Mouse (Mus musculus): ENCODE measurements around the gene 1700001K19Rik. TPM values are rescaled to one million over a fixed set of nuclear protein-coding genes. Genes with fewer than 3 reads are reported as not detected.
"Not testable (repeated sequence)": the region's sequence is repeated elsewhere in the genome, so short reads cannot be mapped to it uniquely, and the experiment has no call there.

1700001K19Rik gene
- not detected in 2 replicates for polyA plus RNA-seq (2015; fragmentation: Nextera tagmentation; extraction: Ambion mirVana)

- Histone ChIP-seq H3K27me3 (no peaks in the 10 kb centered on the region), H3K9ac (no peak within 1 kb of the TSS), H3K9me3 (no peaks in the 10 kb centered on the region), H3K4me3 (no peak within 1 kb of the TSS), H3K27ac (no peak within 1 kb of the TSS), H3K4me2 (no peak within 1 kb of the TSS), H3K4me1 (peaks cover 4% of the 10 kb centered on the region; the same call in 1 of the 2 replicates), H3K36me3 (0 out of 2 replicates have a peak, but pooled peaks cover 3% of the 10 kb centered on the region)
- ATAC-seq (ENCODE audit: insufficient number of reproducible peaks, insufficient read depth, low FRiP score, low TSS enrichment, low read depth), result no peak
- 74% methylated on average over 9 of the region's 9 CpGs for WGBS
These were observed at the start of gene 1700001K19Rik for GRCm38 (mm10) chr12:110682561-110683299. Gene 1700001K19Rik (minus strand): TSS chr12:110682619.

DNA sequence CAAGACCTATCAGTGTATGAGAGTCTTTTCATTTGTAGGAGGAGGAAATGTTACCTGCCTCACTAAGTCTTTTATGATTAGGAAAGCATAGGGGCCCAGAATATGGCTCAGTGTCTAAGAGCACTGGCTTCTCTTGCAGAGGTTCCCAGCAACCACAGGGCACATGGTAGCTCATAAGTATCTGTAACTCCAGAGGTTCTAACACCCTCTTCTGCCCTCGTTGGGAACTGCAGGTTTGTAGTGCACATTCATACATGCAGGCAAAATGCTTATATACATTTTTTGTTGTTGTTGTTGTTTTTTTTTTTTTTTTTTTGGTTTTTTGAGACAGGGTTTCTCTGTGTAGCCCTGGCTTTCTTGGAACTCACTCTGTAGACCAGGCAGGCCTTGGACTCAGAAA lies 44.0 kb upstream of the 1700001K19Rik start:
- Histone ChIP-seq H3K27ac (no peak overlapping the region), H3K27me3 (no peaks in the 10 kb centered on the region), H3K9ac (no peak overlapping the region), H3K4me1 (no peaks in the 10 kb centered on the region), H3K4me3 (no peak overlapping the region), H3K9me3 (no peaks in the 10 kb centered on the region), H3K36me3 (no peaks in the 10 kb centered on the region), H3K4me2 (no peak overlapping the region)
- no peak for ATAC-seq (ENCODE audit: insufficient number of reproducible peaks, insufficient read depth, low FRiP score, low TSS enrichment, low read depth)
- WGBS, result 50% methylated on average over 1 of the region's 1 CpGs

GRCm38 (mm10) chr12:110725489-110725888 lies 43.1 kb upstream of the 1700001K19Rik start:
- no peak overlapping the region for H3K9ac ChIP-seq
- WGBS, result 84% methylated on average over 5 of the region's 5 CpGs
- H3K4me1 ChIP-seq, result no peaks in the 10 kb centered on the region
- peaks cover under 1% of the 10 kb centered on the region; the same call in 1 of the 2 replicates for H3K27me3 ChIP-seq
- no peaks in the 10 kb centered on the region for H3K36me3 ChIP-seq
- H3K9me3 ChIP-seq, result no peaks in the 10 kb centered on the region
- no peak overlapping the region for H3K4me3 ChIP-seq
- H3K4me2 ChIP-seq, result no peak overlapping the region
- H3K27ac ChIP-seq, result no peak overlapping the region
- no peak for ATAC-seq (ENCODE audit: insufficient number of reproducible peaks, insufficient read depth, low FRiP score, low TSS enrichment, low read depth)

DNA sequence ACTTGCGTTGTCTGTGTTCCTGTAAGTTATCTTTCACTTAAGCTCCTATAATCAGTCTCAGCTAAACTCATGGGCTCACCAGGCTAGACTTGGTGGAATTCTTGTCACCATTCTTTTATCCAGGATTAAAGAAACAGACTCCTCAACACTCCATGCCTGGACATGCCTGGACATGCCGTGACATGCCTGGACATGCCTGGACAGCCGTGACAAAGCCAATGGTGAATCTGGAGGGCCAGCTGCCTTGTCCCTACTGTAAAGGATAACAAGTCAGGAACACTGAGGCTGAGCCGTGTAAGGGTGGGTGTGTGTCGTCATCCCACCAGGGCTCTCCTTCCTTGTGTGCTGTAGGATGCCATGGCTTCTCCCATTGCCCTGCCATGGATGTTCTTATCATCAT lies 42.6 kb upstream of the 1700001K19Rik start:
- no peak overlapping the region for H3K9ac ChIP-seq
- H3K4me1 ChIP-seq, result no peaks in the 10 kb centered on the region
- no peaks in the 10 kb centered on the region for H3K9me3 ChIP-seq
- H3K27me3 ChIP-seq, result peaks cover 5% of the 10 kb centered on the region; the same call in 1 of the 2 replicates
- no peak overlapping the region for H3K27ac ChIP-seq
- H3K4me2 ChIP-seq, result no peak overlapping the region
- H3K4me3 ChIP-seq, result no peak overlapping the region
- ATAC-seq (ENCODE audit: insufficient number of reproducible peaks, insufficient read depth, low FRiP score, low TSS enrichment, low read depth), result no peak
- 89% methylated on average over 5 of the region's 5 CpGs for WGBS
- no peaks in the 10 kb centered on the region for H3K36me3 ChIP-seq

GRCm38 (mm10) chr12:110716004-110716403 lies 33.6 kb upstream of the 1700001K19Rik start:
- no peak overlapping the region for H3K9ac ChIP-seq
- H3K9me3 ChIP-seq, result no peaks in the 10 kb centered on the region
- peaks cover 13% of the 10 kb centered on the region for H3K27me3 ChIP-seq
- no peak overlapping the region for H3K4me2 ChIP-seq
- H3K27ac ChIP-seq, result no peak overlapping the region
- no peaks in the 10 kb centered on the region for H3K36me3 ChIP-seq
- no peak for ATAC-seq (ENCODE audit: insufficient number of reproducible peaks, insufficient read depth, low FRiP score, low TSS enrichment, low read depth)
- WGBS, result 5% methylated on average over 5 of the region's 5 CpGs
- no peak overlapping the region for H3K4me3 ChIP-seq
- H3K4me1 ChIP-seq, result no peaks in the 10 kb centered on the region

DNA sequence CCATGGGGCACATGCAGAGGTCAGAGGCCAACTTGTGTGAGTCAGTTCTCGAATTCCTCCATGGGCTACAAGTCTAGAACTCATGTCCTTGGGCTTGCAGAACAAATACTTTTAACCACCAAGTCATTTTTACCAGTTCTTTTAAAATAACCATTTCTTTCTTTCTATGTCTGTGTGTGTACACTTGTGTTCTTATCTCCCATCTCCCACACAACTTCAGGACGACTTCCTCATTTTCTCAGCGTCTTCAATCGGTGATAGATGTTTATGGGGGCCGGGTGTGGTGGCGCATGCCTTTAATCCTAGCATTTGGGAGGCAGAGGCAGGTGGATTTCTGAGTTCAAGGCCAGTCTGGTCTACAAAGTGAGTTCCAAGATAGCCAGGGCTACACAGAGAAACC lies 31.8 kb upstream of the 1700001K19Rik start:
- Histone ChIP-seq H3K9me3 (no peaks in the 10 kb centered on the region), H3K27me3 (peaks cover 5% of the 10 kb centered on the region), H3K4me3 (no peak overlapping the region), H3K27ac (no peak overlapping the region), H3K36me3 (no peaks in the 10 kb centered on the region), H3K9ac (no peak overlapping the region), H3K4me1 (no peaks in the 10 kb centered on the region), H3K4me2 (no peak overlapping the region)
- ATAC-seq (ENCODE audit: insufficient number of reproducible peaks, insufficient read depth, low FRiP score, low TSS enrichment, low read depth), result no peak
- 89% methylated on average over 6 of the region's 6 CpGs for WGBS

DNA sequence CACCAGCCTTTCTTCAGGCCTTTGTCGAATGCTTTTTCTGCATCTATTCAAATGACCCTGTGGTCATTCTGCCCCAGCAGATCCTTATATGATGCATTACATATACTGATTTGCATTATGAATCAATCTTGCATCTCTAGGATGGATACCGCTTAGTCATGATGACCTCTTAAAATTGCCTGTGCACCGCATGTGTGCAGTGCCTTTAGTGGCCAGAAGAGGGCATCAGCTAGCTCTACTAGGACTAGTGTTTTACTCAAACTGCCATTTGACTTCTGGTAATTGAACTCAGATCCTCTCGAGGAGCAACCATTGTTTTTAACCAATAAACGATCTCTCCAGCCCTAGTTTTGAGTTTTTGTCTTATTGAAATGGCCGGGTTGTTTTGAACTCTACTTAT lies 31.4 kb upstream of the 1700001K19Rik start:
- no peak overlapping the region for H3K4me3 ChIP-seq
- no peak overlapping the region for H3K9ac ChIP-seq
- no peaks in the 10 kb centered on the region for H3K4me1 ChIP-seq
- no peak overlapping the region for H3K4me2 ChIP-seq
- WGBS, result 91% methylated on average over 6 of the region's 6 CpGs
- H3K27me3 ChIP-seq, result peaks cover 1% of the 10 kb centered on the region; the same call in 1 of the 2 replicates
- H3K9me3 ChIP-seq, result no peaks in the 10 kb centered on the region
- no peak for ATAC-seq (ENCODE audit: insufficient number of reproducible peaks, insufficient read depth, low FRiP score, low TSS enrichment, low read depth)
- no peak overlapping the region for H3K27ac ChIP-seq
- no peaks in the 10 kb centered on the region for H3K36me3 ChIP-seq

GRCm38 (mm10) chr12:110711270-110711669 lies 28.9 kb upstream of the 1700001K19Rik start:
- Histone ChIP-seq H3K27me3 (no peaks in the 10 kb centered on the region), H3K9ac (no peak overlapping the region), H3K27ac (no peak overlapping the region), H3K4me3 (no peak overlapping the region), H3K36me3 (no peaks in the 10 kb centered on the region), H3K9me3 (no peaks in the 10 kb centered on the region), H3K4me2 (no peak overlapping the region), H3K4me1 (peaks cover 8% of the 10 kb centered on the region)
- ATAC-seq (ENCODE audit: insufficient number of reproducible peaks, insufficient read depth, low FRiP score, low TSS enrichment, low read depth), result no peak
- WGBS, result 58% methylated on average over 5 of the region's 5 CpGs

- no peak overlapping the region for H3K9ac ChIP-seq
- no peaks in the 10 kb centered on the region for H3K27me3 ChIP-seq
- 76% methylated on average over 7 of the region's 7 CpGs for WGBS
These were observed 25.0 kb upstream of the 1700001K19Rik start for GRCm38 (mm10) chr12:110707451-110707850.

GRCm38 (mm10) chr12:110706337-110707231 lies 24.2 kb upstream of the 1700001K19Rik start:
- H3K36me3 ChIP-seq, result no peaks in the 10 kb centered on the region
- H3K4me3 ChIP-seq, result peak overlapping the region; percentile 40
- H3K9ac ChIP-seq, result peak overlapping the region; percentile 61
- no peaks in the 10 kb centered on the region for H3K9me3 ChIP-seq
- ATAC-seq (ENCODE audit: insufficient number of reproducible peaks, insufficient read depth, low FRiP score, low TSS enrichment, low read depth), result no peak; the same call in 1 of the 2 replicates
- peaks cover 22% of the 10 kb centered on the region for H3K4me1 ChIP-seq
- H3K4me2 ChIP-seq, result peak overlapping the region; percentile 67
- no peaks in the 10 kb centered on the region for H3K27me3 ChIP-seq
- under 1% methylated on average over 27 of the region's 27 CpGs for WGBS
- H3K27ac ChIP-seq, result peak overlapping the region; percentile 28; the same call in 1 of the 2 replicates

More at GRCm38 (mm10) chr12:110707451-110707850, 25.0 kb upstream of the 1700001K19Rik start:
- Histone ChIP-seq H3K36me3 (no peaks in the 10 kb centered on the region), H3K4me2 (no peak overlapping the region), H3K4me3 (no peak overlapping the region), H3K4me1 (peaks cover 22% of the 10 kb centered on the region), H3K27ac (no peak overlapping the region), H3K9me3 (no peaks in the 10 kb centered on the region)
- no peak for ATAC-seq (ENCODE audit: insufficient number of reproducible peaks, insufficient read depth, low FRiP score, low TSS enrichment, low read depth)

- H3K9ac ChIP-seq; H3K27me3 ChIP-seq; H3K9me3 ChIP-seq; H3K4me2 ChIP-seq; H3K4me3 ChIP-seq; H3K36me3 ChIP-seq; H3K27ac ChIP-seq; ATAC-seq (ENCODE audit: insufficient number of reproducible peaks, insufficient read depth, low FRiP score, low TSS enrichment, low read depth): not testable (repeated sequence)
- 84% methylated on average over 4 of the region's 4 CpGs for WGBS
- peaks cover 27% of the 10 kb centered on the region for H3K4me1 ChIP-seq
These were observed 23.0 kb upstream of the 1700001K19Rik start for GRCm38 (mm10) chr12:110705419-110705818.
